8 mouse cellular contexts compared by ENCODE assay signal in genomic region chr11:88086737-88087627, GRCm38 (mm10). TPM values are rescaled to one million over a fixed set of nuclear protein-coding genes. Genes with fewer than 3 reads are reported as not detected.
A peak's percentile ranks its signal among the peaks of the same experiment; 100 is the strongest.
DNase-seq lines count a peak whose midpoint lies in the region; ATAC-seq and TF ChIP-seq lines count a peak whose summit lies in the region.

No protein-coding gene starts in this region.

- DNase-seq in NIH3T3 (ENCODE audit: low read depth), result peak; percentile 84
- peak; percentile 97 to 98 for DNase-seq in cerebellum, postnatal 10 days
- DNase-seq in frontal cortex, postnatal 10 days (ENCODE audit: low spot score in 2 of 2), result peak; percentile 88
- DNase-seq in hindbrain, embryonic 11.5 days (ENCODE audit: low spot score), result peak; percentile 95
- DNase-seq in layer of hippocampus, adult 9-10 months (ENCODE audit: low spot score), result peak; percentile 74
- peak; percentile 97 for DNase-seq in lung, embryonic 14.5 days
- DNase-seq in testis, postnatal 10 days (ENCODE audit: low spot score), result peak; percentile 95

- H3K9ac ChIP-seq in hindbrain, embryonic 11.5 days (ENCODE audit: low read depth, low read length), result peak overlapping the region; percentile 12; the same call in 1 of the 2 replicates
- peak overlapping the region; percentile 45 for H3K9ac ChIP-seq in lung, embryonic 14.5 days

- ATAC-seq in hindbrain, embryonic 11.5 days (ENCODE audit: low FRiP score), result peak; percentile 96
- peak; percentile 97 for ATAC-seq in lung, embryonic 14.5 days (ENCODE audit: insufficient read depth)
- ATAC-seq in neutrophil, adult 5-6 weeks (ENCODE audit: extremely low read depth, insufficient number of reproducible peaks, low FRiP score, poor library complexity, severe bottlenecking), result peak; percentile 76; the same call in 1 of the 2 replicates

- peaks cover 4% of the 10 kb centered on the region; the same call in 1 of the 2 replicates for H3K4me1 ChIP-seq in hindbrain, embryonic 11.5 days (replicated peaks; ENCODE audit: control insufficient read depth, insufficient read depth, low read length)
- peaks cover 4% of the 10 kb centered on the region; the same call in 1 of the 2 replicates for H3K4me1 ChIP-seq in lung, embryonic 14.5 days (ENCODE audit: insufficient read depth)

- 8% methylated on average over 25 of the region's 25 CpGs for WGBS in hindbrain, embryonic 11.5 days
- WGBS in lung, embryonic 14.5 days, result 6% methylated on average over 25 of the region's 25 CpGs

- H3K9me3 ChIP-seq in hindbrain, embryonic 11.5 days (ENCODE audit: control insufficient read depth, low read length), result no peaks in the 10 kb centered on the region
- no peaks in the 10 kb centered on the region for H3K9me3 ChIP-seq in lung, embryonic 14.5 days (ENCODE audit: low read depth, low read length)

- no peaks in the 10 kb centered on the region for H3K27me3 ChIP-seq in hindbrain, embryonic 11.5 days (ENCODE audit: control insufficient read depth, insufficient read depth, low read length)
- no peaks in the 10 kb centered on the region for H3K27me3 ChIP-seq in lung, embryonic 14.5 days (ENCODE audit: insufficient read depth, low read length)

- peak overlapping the region; percentile 66; the same call in 1 of the 2 replicates for H3K27ac ChIP-seq in hindbrain, embryonic 11.5 days (ENCODE audit: low read depth, low read length)
- H3K27ac ChIP-seq in lung, embryonic 14.5 days (ENCODE audit: low read depth), result peak overlapping the region; percentile 69

- H3K4me2 ChIP-seq in hindbrain, embryonic 11.5 days (replicated peaks; ENCODE audit: low read depth, low read length), result peak overlapping the region; percentile 48
- H3K4me2 ChIP-seq in lung, embryonic 14.5 days, result peak overlapping the region; percentile 66

- no peak for TF ChIP-seq CTCF in lung, embryonic 14.5 days (IDR thresholded peaks at IDR 0.05; ENCODE audit: low read depth)

- peak overlapping the region; percentile 22 for H3K4me3 ChIP-seq in hindbrain, embryonic 11.5 days (ENCODE audit: low read depth, low read length)
- peak overlapping the region; percentile 31 for H3K4me3 ChIP-seq in lung, embryonic 14.5 days (ENCODE audit: low read depth, low read length)

- no peaks in the 10 kb centered on the region for H3K36me3 ChIP-seq in hindbrain, embryonic 11.5 days (ENCODE audit: control insufficient read depth, insufficient read depth, low read length)
- peaks cover 28% of the 10 kb centered on the region for H3K36me3 ChIP-seq in lung, embryonic 14.5 days (ENCODE audit: insufficient read depth)

RNA-seq across cellular contexts. Expression of gene Cuedc1, which starts 10.9 kb away (rescaled TPM):
- polyA plus RNA-seq in hindbrain, embryonic 11.5 days (2014; fragmentation: Nextera tagmentation; extraction: Ambion mirVana), result 17.6 TPM in 2 replicates
- 14.1 and 16.8 TPM in 2 replicates for polyA plus RNA-seq in lung, embryonic 14.5 days (2014; fragmentation: Nextera tagmentation; extraction: Ambion mirVana)
- 6.3 and 7.1 TPM in 2 replicates for total RNA-seq in neutrophil, adult 5-6 weeks (2017)

RNA-seq across cellular contexts. Expression of gene Vezf1, which starts 18.9 kb away (rescaled TPM):
- 77.7 and 80.7 TPM in 2 replicates for polyA plus RNA-seq in hindbrain, embryonic 11.5 days (2014; fragmentation: Nextera tagmentation; extraction: Ambion mirVana)
- polyA plus RNA-seq in lung, embryonic 14.5 days (2014; fragmentation: Nextera tagmentation; extraction: Ambion mirVana), result 44.5 and 46.8 TPM in 2 replicates
- 45.5 and 47.7 TPM in 2 replicates for total RNA-seq in neutrophil, adult 5-6 weeks (2017)

RNA-seq across cellular contexts. Expression of gene Srsf1, which starts 39.8 kb away (rescaled TPM):
- polyA plus RNA-seq in hindbrain, embryonic 11.5 days (2014; fragmentation: Nextera tagmentation; extraction: Ambion mirVana), result 493 and 503 TPM in 2 replicates
- polyA plus RNA-seq in lung, embryonic 14.5 days (2014; fragmentation: Nextera tagmentation; extraction: Ambion mirVana), result 446 and 450 TPM in 2 replicates
- 353 and 395 TPM in 2 replicates for total RNA-seq in neutrophil, adult 5-6 weeks (2017)

Comparison
In these comparisons a context has a peak if more than half of its experiments do, and no peak if none do; other contexts are left out.
1. Peak in every context shown above with its lines: DNase-seq, ATAC-seq, H3K4me3 ChIP-seq and H3K27ac ChIP-seq.